Mouse (Mus musculus) liver, postnatal 0 days (tissue): ENCODE results near the gene Hpcal1.

Experiments
- CTCF ChIP-seq: sonication (generic); IDR thresholded peaks from 2 replicates; pipeline ENCODE4 v1.5.1; 2016; ENCODE audit warnings: antibody characterized with exemption, low read depth
- EP300 ChIP-seq: IDR thresholded peaks from 2 replicates; pipeline ENCODE4 v1.6.1; 2016; ENCODE audit warnings: antibody characterized with exemption, low read depth, mild to moderate bottlenecking

GRCm38 (mm10) chr12:17742571-17743321, 52.1 kb downstream of the Hpcal1 start:
- TF ChIP-seq CTCF (no peak), EP300 (no peak)
